Mouse (Mus musculus) myocyte (in vitro differentiated cells): ENCODE measurements around the gene Atp2b2.

Source experiments
- MAX ChIP-seq: IDR thresholded peaks from one replicate; pipeline ENCODE4 v1.6.1; 2011; ENCODE audit warnings: low read depth, mild to moderate bottlenecking, control low read depth
- MYOD1 ChIP-seq, 3 experiments: IDR thresholded peaks; one replicate each; pipeline ENCODE4 v1.6.1; 2011; ENCODE audit warnings: control low read depth in 2 of 3, low read depth in 2 of 3, mild to moderate bottlenecking in 2 of 3, moderate library complexity in 1 of 3; ENCODE audit not compliant: insufficient read length in 2 of 3, control insufficient read depth in 1 of 3
- POLR2A ChIP-seq: IDR thresholded peaks from one replicate; pipeline ENCODE4 v1.6.1; 2011; ENCODE audit warnings: low read depth, mild to moderate bottlenecking, control low read depth, moderate library complexity; ENCODE audit not compliant: insufficient read length
- TCF12 ChIP-seq: IDR thresholded peaks from one replicate; pipeline ENCODE4 v1.6.1; 2011; ENCODE audit warnings: mild to moderate bottlenecking, control low read depth; ENCODE audit not compliant: poor library complexity, insufficient read depth, severe bottlenecking
- USF1 ChIP-seq: IDR thresholded peaks from one replicate; pipeline ENCODE4 v1.6.1; 2011; ENCODE audit warnings: low read depth, mild to moderate bottlenecking, control low read depth, moderate library complexity

DNA sequence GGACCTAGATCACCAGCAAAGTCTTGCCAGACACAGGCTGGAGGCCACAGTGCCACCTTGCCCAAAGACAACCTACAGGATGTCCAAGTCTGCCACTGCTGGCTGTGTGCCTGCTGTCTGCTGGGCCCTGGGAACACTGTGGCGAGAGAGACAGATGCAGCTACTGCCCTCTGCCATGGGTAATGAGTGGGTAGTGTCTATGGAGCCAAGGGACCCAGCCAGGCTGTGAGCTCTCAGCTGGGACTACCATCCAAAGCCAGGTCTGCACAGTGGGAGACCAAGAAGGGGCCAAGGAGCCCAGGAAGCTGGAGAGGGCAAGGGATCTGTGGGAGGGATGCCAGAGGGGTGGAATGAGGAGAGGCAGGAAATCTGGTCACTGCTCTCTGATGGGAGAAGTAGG, 83.1 kb downstream of the Atp2b2 start:
- TF ChIP-seq MAX (no peak), POLR2A (no peak), TCF12 (no peak), MYOD1 (IDR thresholded peaks at IDR 0.05; ENCODE audit: control insufficient read depth in 1 of 3, insufficient read length in 2 of 3, low read depth in 2 of 3) (no peak), USF1 (no peak)
